Mouse (Mus musculus): ENCODE measurements around the gene Pld4. TPM values are rescaled to one million over a fixed set of nuclear protein-coding genes. Genes with fewer than 3 reads are reported as not detected.
A peak's percentile ranks its signal among the peaks of the same experiment; 100 is the strongest.

The Pld4 gene
- 3.3 and 6.0 TPM in 2 replicates for polyA plus RNA-seq (2014; fragmentation: Nextera tagmentation; extraction: Ambion mirVana)

GRCm38 (mm10) chr12:112760154-112760926 lies at the start of gene Pld4:
TSS of gene Pld4 (plus strand) at chr12:112760655.
- 46% methylated on average over 4 of the region's 4 CpGs for WGBS
- Histone ChIP-seq H3K36me3 (ENCODE audit: control insufficient read depth, insufficient read depth, low read length) (no peaks in the 10 kb centered on the region), H3K27ac (replicated peaks; ENCODE audit: low read depth, low read length) (no peak within 1 kb of the TSS), H3K4me1 (ENCODE audit: control insufficient read depth, insufficient read depth, low read length) (no peaks in the 10 kb centered on the region), H3K9ac (replicated peaks; ENCODE audit: low read length) (no peak within 1 kb of the TSS), H3K27me3 (ENCODE audit: control insufficient read depth, insufficient read depth, low read length) (no peaks in the 10 kb centered on the region), H3K9me3 (ENCODE audit: control insufficient read depth, low read length) (no peaks in the 10 kb centered on the region), H3K4me2 (ENCODE audit: low read length) (no peak within 1 kb of the TSS), H3K4me3 (replicated peaks; ENCODE audit: low read depth, low read length) (no peak within 1 kb of the TSS)
- ATAC-seq (ENCODE audit: low FRiP score, low TSS enrichment), result no peak
- DNase-seq, result no peak

DNA sequence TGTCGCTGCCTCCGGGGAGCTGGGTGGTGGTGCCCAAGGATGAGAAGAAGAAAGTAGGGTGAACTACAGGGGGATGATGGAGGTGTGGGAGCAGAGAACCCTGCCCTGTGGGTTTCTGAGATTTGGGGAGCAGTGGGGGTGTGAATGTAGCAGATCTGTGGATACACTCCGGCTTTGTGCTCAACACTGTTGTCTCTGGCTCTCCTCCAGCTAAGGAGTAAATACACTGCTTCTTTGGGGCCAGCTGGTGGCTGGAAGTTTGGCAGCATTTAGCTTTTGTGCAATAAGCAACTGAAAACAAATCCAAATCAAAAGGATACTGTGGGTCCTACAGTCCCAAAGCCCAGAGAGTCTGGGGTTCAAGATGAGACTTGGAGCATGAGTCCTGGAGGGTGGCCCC lies 46.5 kb upstream of the Pld4 start:
- ATAC-seq (ENCODE audit: low FRiP score, low TSS enrichment) (no peak), DNase-seq (peak; percentile 58)
- 77% methylated on average over 3 of the region's 3 CpGs for WGBS
- no peak overlapping the region for H3K4me3 ChIP-seq (replicated peaks; ENCODE audit: low read depth, low read length)
- H3K4me1 ChIP-seq (ENCODE audit: control insufficient read depth, insufficient read depth, low read length), result no peaks in the 10 kb centered on the region
- H3K9ac ChIP-seq (replicated peaks; ENCODE audit: low read length), result no peak overlapping the region
- H3K27me3 ChIP-seq (ENCODE audit: control insufficient read depth, insufficient read depth, low read length), result no peaks in the 10 kb centered on the region
- H3K4me2 ChIP-seq (ENCODE audit: low read length), result no peak overlapping the region
- H3K9me3 ChIP-seq (ENCODE audit: control insufficient read depth, low read length), result no peaks in the 10 kb centered on the region
- no peaks in the 10 kb centered on the region for H3K36me3 ChIP-seq (ENCODE audit: control insufficient read depth, insufficient read depth, low read length)
- H3K27ac ChIP-seq (replicated peaks; ENCODE audit: low read depth, low read length), result 0 out of 2 replicates have a peak overlapping the region, but pooled peaks have one; percentile 5

DNA sequence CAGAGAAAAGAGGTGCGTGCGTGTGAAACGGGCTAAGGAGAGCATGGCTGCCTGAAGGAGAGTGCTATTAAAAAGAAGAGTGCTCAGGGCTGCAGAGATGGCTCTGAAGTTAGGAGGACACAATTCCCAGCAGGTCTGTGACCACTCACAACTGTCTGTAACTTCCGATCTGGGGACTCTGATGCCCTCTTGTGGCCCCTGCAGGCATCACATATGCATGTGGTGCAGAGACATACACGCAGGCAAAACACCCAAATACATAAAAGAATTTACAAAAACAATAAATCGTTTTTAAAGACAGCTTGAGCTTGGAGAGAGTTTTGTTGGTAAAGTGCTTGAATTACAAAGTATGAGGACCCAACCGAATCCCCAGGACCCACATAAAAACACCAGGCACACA lies 43.3 kb upstream of the Pld4 start:
- Histone ChIP-seq H3K9me3 (ENCODE audit: control insufficient read depth, low read length) (no peaks in the 10 kb centered on the region), H3K36me3 (ENCODE audit: control insufficient read depth, insufficient read depth, low read length) (no peaks in the 10 kb centered on the region), H3K9ac (replicated peaks; ENCODE audit: low read length) (no peak overlapping the region), H3K27me3 (ENCODE audit: control insufficient read depth, insufficient read depth, low read length) (peaks cover 10% of the 10 kb centered on the region; the same call in 1 of the 2 replicates), H3K4me2 (ENCODE audit: low read length) (no peak overlapping the region), H3K4me1 (ENCODE audit: control insufficient read depth, insufficient read depth, low read length) (0 out of 2 replicates have a peak, but pooled peaks cover 6% of the 10 kb centered on the region), H3K27ac (replicated peaks; ENCODE audit: low read depth, low read length) (no peak overlapping the region), H3K4me3 (replicated peaks; ENCODE audit: low read depth, low read length) (no peak overlapping the region)
- ATAC-seq (ENCODE audit: low FRiP score, low TSS enrichment), result no peak
- peak; percentile 70 for DNase-seq
- 32% methylated on average over 7 of the region's 7 CpGs for WGBS

DNA sequence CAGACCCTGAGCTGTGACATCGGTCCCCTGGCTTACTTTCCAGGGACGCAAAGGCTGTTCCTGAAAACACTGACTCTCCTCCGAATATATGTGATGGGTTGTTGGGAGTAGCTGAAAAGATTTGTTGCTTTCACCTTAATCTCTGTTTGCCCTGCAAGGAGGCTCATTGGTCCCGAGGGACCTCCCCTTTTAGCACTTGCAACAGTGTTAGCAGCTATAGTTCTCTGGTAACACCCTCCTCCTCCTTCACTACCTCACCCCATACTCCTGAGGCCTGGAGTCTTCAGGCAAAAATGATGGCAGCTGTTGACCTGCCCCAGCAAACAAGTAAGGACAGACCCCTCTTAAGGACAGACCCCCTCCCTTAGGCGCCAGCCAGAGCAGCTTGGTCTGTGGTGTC lies 41.5 kb upstream of the Pld4 start:
- ATAC-seq (ENCODE audit: low FRiP score, low TSS enrichment), result no peak
- H3K9ac ChIP-seq (replicated peaks; ENCODE audit: low read length), result no peak overlapping the region
- 77% methylated on average over 5 of the region's 5 CpGs for WGBS
- no peak overlapping the region for H3K27ac ChIP-seq (replicated peaks; ENCODE audit: low read depth, low read length)
- no peak overlapping the region for H3K4me3 ChIP-seq (replicated peaks; ENCODE audit: low read depth, low read length)
- DNase-seq, result no peak
- no peaks in the 10 kb centered on the region for H3K9me3 ChIP-seq (ENCODE audit: control insufficient read depth, low read length)
- no peak overlapping the region for H3K4me2 ChIP-seq (ENCODE audit: low read length)
- peaks cover 10% of the 10 kb centered on the region; the same call in 1 of the 2 replicates for H3K27me3 ChIP-seq (ENCODE audit: control insufficient read depth, insufficient read depth, low read length)
- peaks cover 17% of the 10 kb centered on the region for H3K4me1 ChIP-seq (ENCODE audit: control insufficient read depth, insufficient read depth, low read length)
- H3K36me3 ChIP-seq (ENCODE audit: control insufficient read depth, insufficient read depth, low read length), result no peaks in the 10 kb centered on the region

GRCm38 (mm10) chr12:112720216-112720615 lies 40.2 kb upstream of the Pld4 start, which contains the start of gene Cep170b:
TSS of gene Cep170b (plus strand) at chr12:112720455.
- Histone ChIP-seq H3K9me3 (ENCODE audit: control insufficient read depth, low read length) (no peaks in the 10 kb centered on the region), H3K27me3 (ENCODE audit: control insufficient read depth, insufficient read depth, low read length) (peaks cover 10% of the 10 kb centered on the region; the same call in 1 of the 2 replicates), H3K27ac (replicated peaks; ENCODE audit: low read depth, low read length) (no peak within 1 kb of the TSS), H3K4me2 (ENCODE audit: low read length) (peak within 1 kb of the TSS; percentile 90), H3K4me3 (replicated peaks; ENCODE audit: low read depth, low read length) (peak within 1 kb of the TSS; percentile 80), H3K36me3 (ENCODE audit: control insufficient read depth, insufficient read depth, low read length) (peaks cover 1% of the 10 kb centered on the region; the same call in 1 of the 2 replicates), H3K9ac (replicated peaks; ENCODE audit: low read length) (no peak within 1 kb of the TSS), H3K4me1 (ENCODE audit: control insufficient read depth, insufficient read depth, low read length) (peaks cover 26% of the 10 kb centered on the region)
- DNase-seq (no peak), ATAC-seq (ENCODE audit: low FRiP score, low TSS enrichment) (no peak)
- WGBS, result 74% methylated on average over 6 of the region's 6 CpGs

DNA sequence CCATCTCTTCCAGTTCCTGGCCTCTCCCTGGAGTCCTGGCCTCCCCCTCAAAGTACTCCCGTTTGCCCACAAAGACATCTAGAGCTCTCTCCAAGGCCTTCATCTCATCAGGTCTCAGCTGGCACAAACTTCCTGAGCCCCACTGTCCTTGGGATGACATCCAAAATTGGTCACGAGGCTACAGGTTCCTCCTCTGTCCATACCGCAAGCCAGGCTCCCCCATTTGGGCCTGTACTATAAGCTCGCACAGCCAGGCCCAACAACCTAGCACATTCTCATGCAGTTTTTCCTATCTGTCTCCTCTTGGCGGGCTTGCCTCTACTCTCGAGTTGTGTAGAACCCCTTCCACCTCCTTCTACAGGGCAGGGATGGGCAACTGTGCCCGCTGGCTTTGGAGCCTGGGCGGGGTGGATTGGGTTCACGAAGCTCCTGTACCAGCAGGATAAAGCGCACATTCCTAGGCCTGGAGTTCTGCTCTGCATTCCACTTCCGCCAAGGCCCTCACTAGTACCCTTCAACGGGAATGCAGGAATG lies 39.5 kb upstream of the Pld4 start:
- H3K4me2 ChIP-seq (ENCODE audit: low read length), result peak overlapping the region; percentile 90
- no peak overlapping the region for H3K27ac ChIP-seq (replicated peaks; ENCODE audit: low read depth, low read length)
- no peak overlapping the region for H3K9ac ChIP-seq (replicated peaks; ENCODE audit: low read length)
- no peaks in the 10 kb centered on the region for H3K9me3 ChIP-seq (ENCODE audit: control insufficient read depth, low read length)
- DNase-seq (no peak), ATAC-seq (ENCODE audit: low FRiP score, low TSS enrichment) (no peak)
- peaks cover 10% of the 10 kb centered on the region; the same call in 1 of the 2 replicates for H3K27me3 ChIP-seq (ENCODE audit: control insufficient read depth, insufficient read depth, low read length)
- H3K4me3 ChIP-seq (replicated peaks; ENCODE audit: low read depth, low read length), result peak overlapping the region; percentile 80
- peaks cover 6% of the 10 kb centered on the region; the same call in 1 of the 2 replicates for H3K36me3 ChIP-seq (ENCODE audit: control insufficient read depth, insufficient read depth, low read length)
- 36% methylated on average over 12 of the region's 12 CpGs for WGBS
- peaks cover 29% of the 10 kb centered on the region for H3K4me1 ChIP-seq (ENCODE audit: control insufficient read depth, insufficient read depth, low read length)

DNA sequence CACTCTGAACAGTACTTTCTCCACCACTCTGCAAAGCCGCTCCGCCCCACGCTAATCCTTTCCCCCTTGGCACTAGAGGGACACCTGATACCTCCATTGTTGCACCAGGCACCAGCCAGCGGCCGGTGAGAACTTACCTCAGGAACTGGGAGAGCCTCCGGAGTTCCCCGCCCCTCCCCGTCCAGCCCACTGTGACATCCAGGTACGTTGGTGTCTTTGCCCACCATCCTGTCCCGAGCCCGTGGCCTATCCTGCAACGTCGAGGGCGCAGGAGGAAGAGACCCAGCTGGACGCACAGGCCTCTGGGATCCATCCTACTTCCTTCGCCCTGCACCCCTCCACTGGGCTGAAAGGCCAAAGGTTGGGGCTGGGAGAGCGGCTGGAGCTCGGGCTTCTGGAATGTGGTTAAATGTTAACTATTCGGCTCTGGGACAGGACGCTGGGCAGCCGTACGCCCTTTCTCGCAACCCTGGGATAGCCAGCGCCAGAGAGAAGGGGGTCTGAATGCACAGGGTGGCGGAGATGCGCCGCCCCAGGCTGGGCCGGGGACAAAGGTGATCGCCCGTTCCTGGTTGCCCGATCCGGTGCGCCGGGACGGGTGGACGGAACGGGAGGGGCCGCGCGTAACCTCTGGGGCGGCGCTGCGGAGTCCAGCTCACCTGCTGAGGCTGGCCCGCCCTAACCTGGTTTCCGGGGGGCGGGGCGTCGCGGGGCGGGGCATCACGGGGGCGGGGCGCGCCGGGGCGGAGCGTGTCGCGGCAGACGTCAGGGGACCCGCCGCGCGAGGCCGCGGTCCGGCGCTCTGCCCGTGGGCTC lies 38.8 kb upstream of the Pld4 start:
- 2% methylated on average over 69 of the region's 69 CpGs for WGBS

DNA sequence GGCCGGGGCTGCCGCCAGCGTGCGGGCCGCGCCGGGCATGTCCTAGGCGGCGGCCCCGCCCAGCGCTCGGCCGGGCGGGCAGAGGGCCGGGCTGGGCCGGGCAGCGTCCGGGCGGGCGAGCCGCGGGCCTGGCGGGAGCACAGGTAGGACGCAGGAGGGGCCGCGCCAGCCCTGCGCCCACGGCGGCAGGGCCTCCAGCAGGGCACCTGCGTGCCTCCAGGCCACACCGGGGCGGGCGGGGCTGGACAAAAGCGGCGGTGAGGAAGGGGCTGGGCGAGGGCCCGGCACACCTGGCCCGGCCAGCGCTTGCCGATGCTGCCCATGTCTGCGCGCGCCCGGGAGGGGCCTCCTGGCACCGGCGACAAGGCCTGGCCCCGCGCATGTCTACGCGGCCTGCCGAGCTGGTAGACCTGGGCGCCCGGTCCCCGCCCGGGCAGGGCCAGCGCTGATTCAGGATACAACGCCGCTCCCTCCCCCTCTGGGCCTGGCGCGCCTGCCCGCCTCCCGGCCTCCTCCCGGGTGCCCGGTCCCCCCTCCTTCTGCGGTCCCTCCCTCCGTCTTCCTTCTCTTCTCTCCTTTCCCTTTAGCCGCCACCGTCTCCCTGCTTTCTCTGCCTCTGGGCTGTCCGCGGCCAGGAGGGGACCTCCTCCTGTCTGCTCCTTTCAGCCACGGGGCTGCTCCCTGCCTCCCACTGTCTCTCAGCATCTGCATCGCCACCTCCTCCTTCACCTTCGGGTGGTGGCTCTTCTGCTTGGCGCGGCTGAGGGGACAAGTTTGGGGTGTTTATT lies 38.0 kb upstream of the Pld4 start:
- WGBS, result under 1% methylated on average over 56 of the region's 75 CpGs
- H3K27me3 ChIP-seq (ENCODE audit: control insufficient read depth, insufficient read depth, low read length), result peaks cover 10% of the 10 kb centered on the region; the same call in 1 of the 2 replicates
- H3K9ac ChIP-seq (replicated peaks; ENCODE audit: low read length), result peak overlapping the region; percentile 91
- H3K36me3 ChIP-seq (ENCODE audit: control insufficient read depth, insufficient read depth, low read length), result peaks cover 6% of the 10 kb centered on the region; the same call in 1 of the 2 replicates
- peak overlapping the region; percentile 90 for H3K4me2 ChIP-seq (ENCODE audit: low read length)
- H3K9me3 ChIP-seq (ENCODE audit: control insufficient read depth, low read length), result no peaks in the 10 kb centered on the region
- peaks cover 29% of the 10 kb centered on the region for H3K4me1 ChIP-seq (ENCODE audit: control insufficient read depth, insufficient read depth, low read length)
- H3K27ac ChIP-seq (replicated peaks; ENCODE audit: low read depth, low read length), result peak overlapping the region; percentile 72
- H3K4me3 ChIP-seq (replicated peaks; ENCODE audit: low read depth, low read length), result peak overlapping the region; percentile 80
- peak; percentile 67 for DNase-seq
- ATAC-seq (ENCODE audit: low FRiP score, low TSS enrichment), result peak; percentile 59

More for the DNA sequence above, 38.8 kb upstream of the Pld4 start:
- H3K9ac ChIP-seq (replicated peaks; ENCODE audit: low read length), result peak overlapping the region; percentile 91
- H3K4me3 ChIP-seq (replicated peaks; ENCODE audit: low read depth, low read length), result peak overlapping the region; percentile 80
- peaks cover 10% of the 10 kb centered on the region; the same call in 1 of the 2 replicates for H3K27me3 ChIP-seq (ENCODE audit: control insufficient read depth, insufficient read depth, low read length)
- H3K36me3 ChIP-seq (ENCODE audit: control insufficient read depth, insufficient read depth, low read length), result peaks cover 6% of the 10 kb centered on the region; the same call in 1 of the 2 replicates
- H3K27ac ChIP-seq (replicated peaks; ENCODE audit: low read depth, low read length), result peak overlapping the region; percentile 72; the same call in 1 of the 2 replicates
- peak overlapping the region; percentile 90 for H3K4me2 ChIP-seq (ENCODE audit: low read length)
- peaks cover 29% of the 10 kb centered on the region for H3K4me1 ChIP-seq (ENCODE audit: control insufficient read depth, insufficient read depth, low read length)
- no peaks in the 10 kb centered on the region for H3K9me3 ChIP-seq (ENCODE audit: control insufficient read depth, low read length)
- ATAC-seq (ENCODE audit: low FRiP score, low TSS enrichment) (peak; percentile 66), DNase-seq (peak; percentile 79)

Data from midbrain, embryonic 14.5 days (tissue).